Mouse (Mus musculus): ENCODE results near the gene Smlr1. TPM values are rescaled to one million over a fixed set of nuclear protein-coding genes. Genes with fewer than 3 reads are reported as not detected.

Smlr1 gene
- polyA plus RNA-seq, 1 experiment = not detected

GRCm38 (mm10) chr10:25523727-25524126 lies 12.3 kb downstream of the Smlr1 start:
- peaks cover 39% of the 10 kb centered on the region for H3K36me3 ChIP-seq (ENCODE audit: control insufficient read depth, insufficient read depth)
- no peak for TF ChIP-seq MYOD1 (IDR thresholded peaks at IDR 0.05; ENCODE audit: control insufficient read depth, insufficient read length, low read depth)
- H3ac ChIP-seq (ENCODE audit: control insufficient read depth, insufficient read length, low read depth) = no peak overlapping the region
- no peaks in the 10 kb centered on the region for H3K79me2 ChIP-seq (ENCODE audit: control insufficient read depth, insufficient read depth)
- H3K79me3 ChIP-seq (ENCODE audit: low read depth) = no peaks in the 10 kb centered on the region
- H3K4me3 ChIP-seq (ENCODE audit: insufficient read depth, poor library complexity, severe bottlenecking) = no peak overlapping the region
- no peaks in the 10 kb centered on the region for H3K27me3 ChIP-seq (ENCODE audit: control insufficient read depth, insufficient read depth, insufficient read length)

DNA sequence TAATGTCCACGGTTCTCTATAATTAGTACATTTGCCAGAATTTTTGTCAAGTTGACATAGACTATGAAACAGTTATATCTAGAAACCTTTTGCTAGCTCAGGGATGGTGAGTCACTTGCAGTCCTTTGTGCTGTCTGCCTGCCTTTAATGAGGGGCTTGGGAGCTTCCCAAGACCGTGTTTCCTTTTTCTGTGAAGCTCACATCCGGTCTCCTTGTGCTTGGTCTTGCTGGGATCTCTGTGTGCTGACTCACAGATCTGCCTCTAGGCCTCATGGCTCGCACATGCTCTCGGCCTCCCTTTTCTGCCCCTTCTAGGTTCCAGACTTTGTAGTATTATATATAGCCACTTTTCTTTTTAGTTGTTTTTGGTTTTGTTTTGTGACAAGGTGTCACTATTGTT lies 15.6 kb downstream of the Smlr1 start:
- no peaks in the 10 kb centered on the region for H3K79me3 ChIP-seq (ENCODE audit: low read depth)
- no peak for TF ChIP-seq MYOG (IDR thresholded peaks at IDR 0.05; ENCODE audit: control insufficient read depth, extremely low read depth, insufficient read length)
- TF ChIP-seq MYOD1 (IDR thresholded peaks at IDR 0.05; ENCODE audit: control insufficient read depth, insufficient read length, low read depth) = no peak
- peak; percentile 3 for TF ChIP-seq FOSL1 (IDR thresholded peaks at IDR 0.05; ENCODE audit: insufficient read depth, low read length, poor library complexity, severe bottlenecking)
- peak; percentile 98 for TF ChIP-seq MAX (IDR thresholded peaks at IDR 0.05)
- no peaks in the 10 kb centered on the region for H3K27me3 ChIP-seq (ENCODE audit: control insufficient read depth, insufficient read depth, insufficient read length)
- H3K79me2 ChIP-seq (ENCODE audit: control insufficient read depth, insufficient read depth) = no peaks in the 10 kb centered on the region
- no peak overlapping the region for H3K4me3 ChIP-seq (ENCODE audit: insufficient read depth, poor library complexity, severe bottlenecking)
- H3K36me3 ChIP-seq (ENCODE audit: control insufficient read depth, insufficient read depth) = peaks cover 54% of the 10 kb centered on the region
- no peak overlapping the region for H3ac ChIP-seq (ENCODE audit: control insufficient read depth, insufficient read length, low read depth)

DNA sequence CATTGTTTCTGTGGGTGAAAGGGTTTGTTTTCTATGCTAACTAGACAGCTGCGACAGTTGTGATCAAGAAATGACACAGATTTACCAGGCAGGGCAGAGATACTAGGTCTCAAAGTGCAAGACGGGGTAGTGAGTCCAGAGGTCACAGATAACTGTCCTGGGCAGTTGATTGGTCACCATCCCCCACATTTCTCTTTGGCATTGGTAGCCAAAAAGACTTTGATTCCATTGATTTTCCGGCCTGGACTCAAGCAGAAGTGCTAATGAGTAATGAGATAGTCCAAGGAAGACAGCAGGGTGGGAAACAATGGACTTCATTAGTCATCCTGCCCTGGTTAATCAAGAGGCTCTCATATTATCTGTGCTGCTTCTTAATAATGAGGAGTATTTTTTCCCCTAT lies 16.1 kb downstream of the Smlr1 start:
- no peaks in the 10 kb centered on the region for H3K79me2 ChIP-seq (ENCODE audit: control insufficient read depth, insufficient read depth)
- TF ChIP-seq CTCF (IDR thresholded peaks at IDR 0.05; ENCODE audit: control insufficient read depth, insufficient read depth, insufficient read length) (no peak), MYOG (IDR thresholded peaks at IDR 0.05; ENCODE audit: control insufficient read depth, extremely low read depth, insufficient read length) (no peak), USF1 (IDR thresholded peaks at IDR 0.05; ENCODE audit: low read depth) (no peak), FOSL1 (IDR thresholded peaks at IDR 0.05; ENCODE audit: insufficient read depth, low read length, poor library complexity, severe bottlenecking) (no peak), MYOD1 (IDR thresholded peaks at IDR 0.05; ENCODE audit: control insufficient read depth, insufficient read length, low read depth) (no peak), CEBPB (IDR thresholded peaks at IDR 0.05; ENCODE audit: low read depth) (no peak), MAX (IDR thresholded peaks at IDR 0.05) (no peak)
- no peak overlapping the region for H3K4me3 ChIP-seq (ENCODE audit: insufficient read depth, poor library complexity, severe bottlenecking)
- no peaks in the 10 kb centered on the region for H3K27me3 ChIP-seq (ENCODE audit: control insufficient read depth, insufficient read depth, insufficient read length)
- no peak overlapping the region for H3ac ChIP-seq (ENCODE audit: control insufficient read depth, insufficient read length, low read depth)
- no peaks in the 10 kb centered on the region for H3K79me3 ChIP-seq (ENCODE audit: low read depth)
- H3K36me3 ChIP-seq (ENCODE audit: control insufficient read depth, insufficient read depth) = peaks cover 56% of the 10 kb centered on the region

GRCm38 (mm10) chr10:25513821-25514220 lies 22.2 kb downstream of the Smlr1 start:
- H3ac ChIP-seq (ENCODE audit: control insufficient read depth, insufficient read length, low read depth) = no peak overlapping the region
- no peaks in the 10 kb centered on the region for H3K79me3 ChIP-seq (ENCODE audit: low read depth)
- H3K4me3 ChIP-seq (ENCODE audit: insufficient read depth, poor library complexity, severe bottlenecking) = no peak overlapping the region
- no peaks in the 10 kb centered on the region for H3K27me3 ChIP-seq (ENCODE audit: control insufficient read depth, insufficient read depth, insufficient read length)
- TF ChIP-seq CTCF (IDR thresholded peaks at IDR 0.05; ENCODE audit: control insufficient read depth, insufficient read depth, insufficient read length) (no peak), FOSL1 (IDR thresholded peaks at IDR 0.05; ENCODE audit: insufficient read depth, low read length, poor library complexity, severe bottlenecking) (no peak), MYOG (IDR thresholded peaks at IDR 0.05; ENCODE audit: control insufficient read depth, extremely low read depth, insufficient read length) (no peak), MAX (IDR thresholded peaks at IDR 0.05) (no peak), MYOD1 (IDR thresholded peaks at IDR 0.05; ENCODE audit: control insufficient read depth, insufficient read length, low read depth) (no peak), CEBPB (IDR thresholded peaks at IDR 0.05; ENCODE audit: low read depth) (no peak), USF1 (IDR thresholded peaks at IDR 0.05; ENCODE audit: low read depth) (no peak)
- peaks cover 68% of the 10 kb centered on the region for H3K36me3 ChIP-seq (ENCODE audit: control insufficient read depth, insufficient read depth)
- no peaks in the 10 kb centered on the region for H3K79me2 ChIP-seq (ENCODE audit: control insufficient read depth, insufficient read depth)

DNA sequence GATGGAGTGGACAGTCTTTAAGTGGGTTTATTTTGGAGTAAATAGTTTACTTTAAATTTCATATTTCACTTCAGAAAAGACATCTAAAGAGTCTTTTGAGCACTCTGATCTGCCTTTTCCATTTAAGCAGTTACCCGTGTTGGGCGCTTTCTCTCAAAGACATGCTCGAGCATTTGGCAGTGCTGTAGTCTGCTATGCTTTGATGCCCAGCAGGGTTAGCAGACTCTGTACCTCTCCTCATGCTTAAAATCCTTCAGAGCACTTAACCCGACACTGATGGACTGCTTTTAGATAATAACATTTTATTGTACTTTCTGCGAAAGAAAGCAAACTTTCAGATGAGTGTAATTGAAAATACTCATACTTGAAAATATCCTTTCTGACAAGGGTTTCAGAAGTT lies 32.8 kb downstream of the Smlr1 start:
- H3K36me3 ChIP-seq (ENCODE audit: control insufficient read depth, insufficient read depth) = peaks cover 72% of the 10 kb centered on the region

GRCm38 (mm10) chr10:25499323-25500071 lies 36.6 kb downstream of the Smlr1 start:
- no peak overlapping the region for H3ac ChIP-seq (ENCODE audit: control insufficient read depth, insufficient read length, low read depth)
- H3K4me3 ChIP-seq (ENCODE audit: insufficient read depth, poor library complexity, severe bottlenecking) = no peak overlapping the region
- H3K79me2 ChIP-seq (ENCODE audit: control insufficient read depth, insufficient read depth) = no peaks in the 10 kb centered on the region
- TF ChIP-seq MAX (IDR thresholded peaks at IDR 0.05) (no peak), MYOD1 (IDR thresholded peaks at IDR 0.05; ENCODE audit: control insufficient read depth, insufficient read length, low read depth) (no peak), USF1 (IDR thresholded peaks at IDR 0.05; ENCODE audit: low read depth) (no peak), MYOG (IDR thresholded peaks at IDR 0.05; ENCODE audit: control insufficient read depth, extremely low read depth, insufficient read length) (no peak), CTCF (IDR thresholded peaks at IDR 0.05; ENCODE audit: control insufficient read depth, insufficient read depth, insufficient read length) (no peak), CEBPB (IDR thresholded peaks at IDR 0.05; ENCODE audit: low read depth) (no peak), FOSL1 (IDR thresholded peaks at IDR 0.05; ENCODE audit: insufficient read depth, low read length, poor library complexity, severe bottlenecking) (no peak)
- H3K36me3 ChIP-seq (ENCODE audit: control insufficient read depth, insufficient read depth) = peaks cover 74% of the 10 kb centered on the region
- no peaks in the 10 kb centered on the region for H3K27me3 ChIP-seq (ENCODE audit: control insufficient read depth, insufficient read depth, insufficient read length)
- H3K79me3 ChIP-seq (ENCODE audit: low read depth) = no peaks in the 10 kb centered on the region

More for the DNA sequence above, 32.8 kb downstream of the Smlr1 start:
- no peak for TF ChIP-seq MAX (IDR thresholded peaks at IDR 0.05)
- no peak for TF ChIP-seq CEBPB (IDR thresholded peaks at IDR 0.05; ENCODE audit: low read depth)
- TF ChIP-seq USF1 (IDR thresholded peaks at IDR 0.05; ENCODE audit: low read depth) = no peak
- TF ChIP-seq MYOD1 (IDR thresholded peaks at IDR 0.05; ENCODE audit: control insufficient read depth, insufficient read length, low read depth) = no peak
- no peak for TF ChIP-seq FOSL1 (IDR thresholded peaks at IDR 0.05; ENCODE audit: insufficient read depth, low read length, poor library complexity, severe bottlenecking)
- TF ChIP-seq CTCF (IDR thresholded peaks at IDR 0.05; ENCODE audit: control insufficient read depth, insufficient read depth, insufficient read length) = no peak
- no peak overlapping the region for H3K4me3 ChIP-seq (ENCODE audit: insufficient read depth, poor library complexity, severe bottlenecking)
- H3K79me2 ChIP-seq (ENCODE audit: control insufficient read depth, insufficient read depth) = no peaks in the 10 kb centered on the region
- no peak overlapping the region for H3ac ChIP-seq (ENCODE audit: control insufficient read depth, insufficient read length, low read depth)
- H3K27me3 ChIP-seq (ENCODE audit: control insufficient read depth, insufficient read depth, insufficient read length) = no peaks in the 10 kb centered on the region
- no peaks in the 10 kb centered on the region for H3K79me3 ChIP-seq (ENCODE audit: low read depth)
